ENCODE assay signal across 9 mouse cellular contexts in the genomic region with DNA sequence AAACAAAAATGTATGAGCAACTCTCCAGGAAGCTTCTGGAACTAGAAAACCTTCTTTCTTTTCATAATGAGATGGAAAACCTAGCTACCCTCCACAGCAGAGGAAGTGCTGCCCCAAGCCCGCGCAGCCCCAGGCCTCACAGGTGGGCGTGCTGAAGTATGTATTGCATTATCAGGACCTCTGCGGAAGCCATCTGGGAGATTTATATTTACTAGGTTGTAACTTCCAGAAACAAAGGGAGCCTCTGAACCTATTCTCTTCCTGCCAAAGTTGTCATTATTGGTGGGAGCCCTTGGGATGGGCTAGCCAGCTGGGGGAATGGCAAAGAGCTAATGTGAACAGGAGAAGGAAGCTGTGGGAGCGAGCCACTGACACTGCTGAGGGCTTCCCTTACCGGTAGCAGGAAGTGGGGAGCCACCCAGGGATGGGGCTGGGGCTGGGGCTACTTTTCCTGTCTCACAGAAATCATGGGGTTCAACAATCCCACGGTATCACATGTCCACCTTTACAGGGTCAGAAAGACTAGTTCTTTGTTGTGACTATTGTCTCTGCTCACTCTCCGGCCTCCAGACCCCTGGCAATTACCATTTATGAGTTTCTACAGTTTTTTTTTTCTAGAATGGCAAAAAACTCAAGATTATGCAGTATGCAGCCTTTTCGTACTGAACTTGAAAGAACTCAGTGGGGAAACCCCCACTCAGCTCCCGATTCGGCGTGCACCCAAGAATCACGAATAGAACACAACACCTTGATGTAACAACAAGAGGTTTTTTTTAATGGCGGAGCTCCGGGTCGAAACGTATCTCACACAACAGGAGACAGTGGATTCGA. TPM values are rescaled to one million over a fixed set of nuclear protein-coding genes. Genes with fewer than 3 reads are reported as not detected.
DNase-seq lines count a peak whose midpoint lies in the region; ATAC-seq lines count a peak whose summit lies in the region.
"Had no signal": no experiment of that assay in that cellular context is flagged by ENCODE, and none has a peak within 500 bp of the region (broad histone marks: within the 10 kb centered on the region; RNA-seq: fewer than 3 reads in every experiment).

No protein-coding gene starts in this region.

- H3K27me3 ChIP-seq in hindbrain, embryonic 10.5 days (ENCODE audit: insufficient read depth, poor library complexity, severe bottlenecking) = no peaks in the 10 kb centered on the region
- H3K27me3 ChIP-seq in hindbrain, embryonic 16.5 days (replicated peaks; ENCODE audit: control insufficient read depth, insufficient read depth, low read length) = no peaks in the 10 kb centered on the region
- H3K27me3 ChIP-seq in heart, embryonic 11.5 days (ENCODE audit: control insufficient read depth, insufficient read depth, low read length) = no peaks in the 10 kb centered on the region
- H3K27me3 ChIP-seq in forebrain, embryonic 15.5 days = peaks cover 4% of the 10 kb centered on the region; the same call in 1 of the 2 replicates

- 86% methylated on average over 18 of the region's 18 CpGs for WGBS in hindbrain, embryonic 10.5 days
- WGBS in hindbrain, embryonic 16.5 days = 83% methylated on average over 18 of the region's 18 CpGs
- 84% methylated on average over 18 of the region's 18 CpGs for WGBS in heart, embryonic 11.5 days (ENCODE audit: insufficient replicate concordance)
- WGBS in macrophage (ENCODE audit: missing documents) = 54% methylated on average over 15 of the region's 18 CpGs
- WGBS in forebrain, embryonic 15.5 days = 85% methylated on average over 18 of the region's 18 CpGs

- peak overlapping the region; percentile 50; the same call in 1 of the 2 replicates for H3K27ac ChIP-seq in hindbrain, embryonic 10.5 days
- no peak overlapping the region for H3K27ac ChIP-seq in hindbrain, embryonic 16.5 days (ENCODE audit: low read depth, low read length)
- peak overlapping the region; percentile 54; the same call in 1 of the 2 replicates for H3K27ac ChIP-seq in heart, embryonic 11.5 days (ENCODE audit: low read depth, low read length)
- H3K27ac ChIP-seq in macrophage = peak overlapping the region; percentile 25
- no peak overlapping the region for H3K27ac ChIP-seq in forebrain, embryonic 15.5 days (replicated peaks)

- no peak for DNase-seq in hindbrain, embryonic 10.5 days (ENCODE audit: low spot score)
- DNase-seq in CD4-positive, CD25-positive, alpha-beta regulatory T cell, adult 2 months (ENCODE audit: low read depth, low spot score) = peak; percentile 51
- DNase-seq in layer of hippocampus, adult 8-10 months (ENCODE audit: low spot score in 2 of 2) = no peak

- H3K4me3 ChIP-seq in hindbrain, embryonic 10.5 days = no peak overlapping the region
- H3K4me3 ChIP-seq in hindbrain, embryonic 16.5 days (ENCODE audit: low read length) = no peak overlapping the region
- H3K4me3 ChIP-seq in heart, embryonic 11.5 days (ENCODE audit: low read depth, low read length) = no peak overlapping the region
- no peak overlapping the region for H3K4me3 ChIP-seq in macrophage (ENCODE audit: inconsistent target)
- no peak overlapping the region for H3K4me3 ChIP-seq in forebrain, embryonic 15.5 days
- H3K4me3 ChIP-seq: megakaryocyte, embryonic 14.5 days had no signal

- ATAC-seq in hindbrain, embryonic 16.5 days = no peak
- ATAC-seq in heart, embryonic 11.5 days (replicated peaks; ENCODE audit: insufficient number of reproducible peaks, low FRiP score, low TSS enrichment) = no peak
- no peak for ATAC-seq in erythroid progenitor cell, adult 5-6 weeks (replicated peaks; ENCODE audit: low FRiP score, poor library complexity, severe bottlenecking)
- ATAC-seq in forebrain, embryonic 15.5 days (replicated peaks) = no peak

- H3K4me1 ChIP-seq in hindbrain, embryonic 10.5 days (replicated peaks) = peaks cover 33% of the 10 kb centered on the region
- H3K4me1 ChIP-seq in hindbrain, embryonic 16.5 days (ENCODE audit: control insufficient read depth, insufficient read depth, low read depth, low read length) = peaks cover 4% of the 10 kb centered on the region
- H3K4me1 ChIP-seq in heart, embryonic 11.5 days (ENCODE audit: control insufficient read depth, insufficient read depth, low read length) = peaks cover 21% of the 10 kb centered on the region
- peaks cover 12% of the 10 kb centered on the region for H3K4me1 ChIP-seq in forebrain, embryonic 15.5 days

- H3K9ac ChIP-seq in hindbrain, embryonic 16.5 days (ENCODE audit: low read depth, low read length) = no peak overlapping the region
- H3K9ac ChIP-seq in heart, embryonic 11.5 days (ENCODE audit: low read depth, low read length) = no peak overlapping the region
- H3K9ac ChIP-seq in forebrain, embryonic 15.5 days (replicated peaks) = no peak overlapping the region

- no peaks in the 10 kb centered on the region for H3K36me3 ChIP-seq in hindbrain, embryonic 10.5 days
- H3K36me3 ChIP-seq in hindbrain, embryonic 16.5 days (ENCODE audit: control insufficient read depth, insufficient read depth, low read length) = no peaks in the 10 kb centered on the region
- no peaks in the 10 kb centered on the region for H3K36me3 ChIP-seq in heart, embryonic 11.5 days (ENCODE audit: control insufficient read depth, insufficient read depth, low read length)
- H3K36me3 ChIP-seq in macrophage (ENCODE audit: inconsistent target) = no peaks in the 10 kb centered on the region
- H3K36me3 ChIP-seq in forebrain, embryonic 15.5 days = no peaks in the 10 kb centered on the region

- H3K9me3 ChIP-seq in hindbrain, embryonic 10.5 days = no peaks in the 10 kb centered on the region
- no peaks in the 10 kb centered on the region for H3K9me3 ChIP-seq in hindbrain, embryonic 16.5 days (ENCODE audit: control insufficient read depth, low read length)
- no peaks in the 10 kb centered on the region for H3K9me3 ChIP-seq in heart, embryonic 11.5 days (replicated peaks; ENCODE audit: control insufficient read depth, low read length)
- H3K9me3 ChIP-seq in forebrain, embryonic 15.5 days = no peaks in the 10 kb centered on the region

- peaks cover 99% of the 10 kb centered on the region for H3K79me2 ChIP-seq in macrophage (ENCODE audit: inconsistent target)

- H3K4me2 ChIP-seq in hindbrain, embryonic 16.5 days (ENCODE audit: low read length) = no peak overlapping the region
- no peak overlapping the region for H3K4me2 ChIP-seq in heart, embryonic 11.5 days
- no peak overlapping the region for H3K4me2 ChIP-seq in forebrain, embryonic 15.5 days (replicated peaks)

RNA-seq across cellular contexts. Expression of a gene that starts 44.2 kb away (rescaled TPM):
- 12.5 and 19.2 TPM in 2 replicates for polyA plus RNA-seq in hindbrain, embryonic 10.5 days (2016; fragmentation: Nextera tagmentation; extraction: Ambion mirVana)
- polyA plus RNA-seq in hindbrain, embryonic 16.5 days (2015; fragmentation: Nextera tagmentation; extraction: Ambion mirVana) = 48.6 and 49.6 TPM in 2 replicates
- 9.4 and 10.7 TPM in 2 replicates for polyA plus RNA-seq in heart, embryonic 11.5 days (2014; fragmentation: Nextera tagmentation; extraction: Ambion mirVana)
- 100 to 1,000 TPM; 288 to 518 (median 336) TPM for total RNA-seq in macrophage (2018; cell fraction: chromatin; rRNA removed)
- total RNA-seq in macrophage (2018; cell fraction: cytosol; rRNA removed) = 10 to 100 TPM; 26.3 to 39.5 (median 30.3) TPM
- 100 to 1,000 TPM in 22 of 26 experiments, 10 to 100 TPM in 4; 95.7 to 372 (median 152) TPM for total RNA-seq in macrophage (2018; cell fraction: nucleus; rRNA removed)
- 20.9 to 48.4 TPM (median 31.3 TPM) in 3 replicates for polyA plus RNA-seq in macrophage (2018)
- 10 to 100 TPM; 33.4 to 40.0 (median 36.3) TPM for total RNA-seq in layer of hippocampus, adult 8-10 months (2022)
- 20.5 and 20.9 TPM in 2 replicates for total RNA-seq in erythroid progenitor cell, adult 5-6 weeks (2015; ENCODE audit: low replicate concordance)
- 5.7 and 9.6 TPM in 2 replicates for total RNA-seq in erythroid progenitor cell, adult 5-6 weeks (2017; ENCODE audit: low replicate concordance)
- polyA plus RNA-seq in forebrain, embryonic 15.5 days (2015; fragmentation: Nextera tagmentation; extraction: Ambion mirVana) = 31.5 and 34.9 TPM in 2 replicates

Comparison
In these comparisons a context has a peak if more than half of its experiments do, and no peak if none do; other contexts are left out.
1. H3K27ac ChIP-seq: peak in hindbrain, embryonic 10.5 days (single experiment), heart, embryonic 11.5 days (single experiment) and macrophage (single experiment); none in hindbrain, embryonic 16.5 days (single experiment) and forebrain, embryonic 15.5 days (single experiment).